Mouse (Mus musculus) naive thymus-derived CD4-positive, alpha-beta T cell, adult 5 months (primary cell): ENCODE results near the gene Slc36a1. TPM values are rescaled to one million over a fixed set of nuclear protein-coding genes. Genes with fewer than 3 reads are reported as not detected.

Source experiments
- polyA plus RNA-seq: library from polyadenylated mRNA; unstranded; fragments of 100-300 nt; shearing (Covaris generic); gene quantifications from one replicate; pipeline ENCODE4 v1.2.1, GENCODE M21; 2017

Slc36a1 gene
- polyA plus RNA-seq, result 3.1 TPM

DNA sequence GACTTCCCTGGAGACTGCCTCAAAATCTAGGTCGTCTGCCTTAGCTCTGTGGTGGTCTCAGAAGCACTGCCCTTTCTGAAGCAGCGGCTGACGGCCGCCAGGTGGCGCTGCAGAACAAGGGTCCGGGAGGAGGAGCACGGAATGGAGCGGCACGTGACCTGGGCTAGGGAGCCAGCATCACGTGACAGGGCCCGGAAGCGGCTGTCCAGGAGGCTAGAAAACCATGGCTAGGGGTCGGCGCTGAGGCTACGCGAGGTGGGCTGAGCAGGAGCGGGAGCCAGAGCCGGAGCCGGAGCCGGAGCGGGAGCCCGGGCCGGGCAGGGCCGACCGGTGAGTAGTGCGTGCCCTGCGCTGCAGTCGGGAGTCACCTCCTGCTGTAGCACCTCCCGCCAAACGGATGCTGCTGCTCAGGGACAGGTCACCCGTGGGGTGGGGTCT, at the start of gene Slc36a1:
TSS of gene Slc36a1 (plus strand) at position 192 of the 438 bp plus-strand sequence.

DNA sequence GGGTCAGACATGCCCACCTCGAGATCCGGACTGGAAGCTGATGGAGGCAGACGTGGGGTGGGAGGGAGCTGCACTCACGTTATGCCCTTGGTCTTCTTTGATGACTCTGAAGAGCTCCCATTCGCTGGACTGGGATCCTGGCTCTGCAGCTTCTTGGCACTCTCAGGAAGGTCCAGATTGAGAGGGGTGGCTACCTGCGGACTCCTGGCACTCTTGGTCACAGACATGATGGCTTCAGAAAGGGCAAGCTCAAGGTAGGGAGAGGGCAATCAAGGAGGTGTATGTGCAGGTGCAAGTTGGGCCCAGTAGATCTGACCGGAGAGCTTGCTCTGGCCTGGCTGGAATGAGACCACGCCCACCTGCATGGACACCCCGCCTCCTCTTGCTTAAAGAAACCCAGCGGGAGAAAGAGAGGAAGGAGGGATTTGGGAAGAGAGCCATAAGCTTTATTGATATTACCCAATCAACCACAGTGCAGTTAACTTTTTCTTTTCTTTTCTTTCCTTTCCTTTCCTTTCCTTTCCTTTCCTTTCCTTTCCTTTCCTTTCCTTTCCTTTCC, 19.3 kb upstream of the Slc36a1 start, which contains the start of gene Slc36a2:
TSS of gene Slc36a2 (minus strand) at position 345 of the 559 bp plus-strand sequence.

Other genes with a start within 250 kb of the Slc36a1 start
- 139 TPM for gene Tnip1, start 241.4 kb upstream of the Slc36a1 start, polyA plus RNA-seq
- gene Anxa6, start 170.9 kb upstream of the Slc36a1 start, polyA plus RNA-seq, result 397 TPM
- 25.3 TPM for gene Ccdc69, start 126.2 kb upstream of the Slc36a1 start, polyA plus RNA-seq
- gene Gm2a, start 106.2 kb upstream of the Slc36a1 start, polyA plus RNA-seq, result 52.2 TPM
- 0.20 TPM for gene Slc36a3, start 52.6 kb upstream of the Slc36a1 start, polyA plus RNA-seq
- not detected for gene Slc36a2, start 19.3 kb upstream of the Slc36a1 start, polyA plus RNA-seq
- not detected for gene Fat2, start 132.2 kb downstream of the Slc36a1 start, polyA plus RNA-seq
- not detected for gene Sparc, start 218.8 kb downstream of the Slc36a1 start, polyA plus RNA-seq